Mouse (Mus musculus) myocyte (in vitro differentiated cells): ENCODE measurements around the gene Acat3.

Experiments
- CEBPB ChIP-seq: IDR thresholded peaks from 2 replicates; pipeline ENCODE4 v1.6.1; 2011; ENCODE audit warnings: mild to moderate bottlenecking, moderate library complexity; ENCODE audit not compliant: poor library complexity, insufficient read depth, severe bottlenecking
- E2F4 ChIP-seq: IDR thresholded peaks from one replicate; pipeline ENCODE4 v1.6.1; 2011; ENCODE audit warnings: mild to moderate bottlenecking, control low read depth, moderate library complexity; ENCODE audit not compliant: insufficient read depth
- MAX ChIP-seq: IDR thresholded peaks from one replicate; pipeline ENCODE4 v1.6.1; 2011; ENCODE audit warnings: low read depth, mild to moderate bottlenecking, control low read depth
- MYOD1 ChIP-seq, 3 experiments: IDR thresholded peaks; one replicate each; pipeline ENCODE4 v1.6.1; 2011; ENCODE audit warnings: control low read depth in 2 of 3, low read depth in 2 of 3, mild to moderate bottlenecking in 2 of 3, moderate library complexity in 1 of 3; ENCODE audit not compliant: insufficient read length in 2 of 3, control insufficient read depth in 1 of 3
- MYOG ChIP-seq, 3 experiments: IDR thresholded peaks; one replicate each; pipeline ENCODE4 v1.6.1; 2011; ENCODE audit warnings: control low read depth in 2 of 3, low read depth in 2 of 3, mild to moderate bottlenecking in 2 of 3; ENCODE audit not compliant: insufficient read length in 2 of 3, control insufficient read depth in 1 of 3, insufficient read depth in 1 of 3
- POLR2A ChIP-seq: IDR thresholded peaks from one replicate; pipeline ENCODE4 v1.6.1; 2011; ENCODE audit warnings: low read depth, mild to moderate bottlenecking, control low read depth, moderate library complexity; ENCODE audit not compliant: insufficient read length
- POLR2AphosphoS2 ChIP-seq: IDR thresholded peaks from one replicate; pipeline ENCODE4 v1.6.1; 2011; ENCODE audit warnings: low read depth, control low read depth; ENCODE audit not compliant: insufficient read length
- REST ChIP-seq: IDR thresholded peaks from one replicate; pipeline ENCODE4 v1.6.1; 2011; ENCODE audit warnings: mild to moderate bottlenecking, control low read depth, moderate library complexity; ENCODE audit not compliant: insufficient read depth, insufficient read length
- SRF ChIP-seq: IDR thresholded peaks from one replicate; pipeline ENCODE4 v1.6.1; 2011; ENCODE audit warnings: low read depth; ENCODE audit not compliant: control insufficient read depth, insufficient read length
- TCF12 ChIP-seq: IDR thresholded peaks from one replicate; pipeline ENCODE4 v1.6.1; 2011; ENCODE audit warnings: mild to moderate bottlenecking, control low read depth; ENCODE audit not compliant: poor library complexity, insufficient read depth, severe bottlenecking
- USF1 ChIP-seq: IDR thresholded peaks from one replicate; pipeline ENCODE4 v1.6.1; 2011; ENCODE audit warnings: low read depth, mild to moderate bottlenecking, control low read depth, moderate library complexity

DNA sequence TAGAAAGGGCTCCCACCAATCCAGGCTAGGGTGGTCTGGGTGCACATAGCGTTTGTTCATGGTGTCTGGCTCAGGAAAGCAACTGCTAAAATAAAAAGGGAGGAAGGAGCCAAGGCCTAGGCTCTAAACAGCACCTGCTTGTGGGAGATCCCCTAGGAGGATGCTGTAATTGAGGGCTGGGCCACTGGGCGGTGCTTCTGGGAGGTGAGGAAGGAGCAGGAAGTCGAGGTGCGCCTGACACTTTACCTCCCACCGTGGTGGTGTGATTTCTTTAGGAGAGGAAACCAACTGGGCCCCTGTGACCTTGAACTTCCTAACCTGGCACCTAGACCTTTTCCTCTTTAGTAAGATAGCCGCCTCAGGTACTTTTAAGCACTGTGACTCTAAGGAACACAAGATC, 53.8 kb downstream of the Acat3 start:
- no peak for TF ChIP-seq POLR2AphosphoS2
- TF ChIP-seq TCF12 = no peak
- no peak for TF ChIP-seq USF1
- no peak for TF ChIP-seq POLR2A
- no peak for TF ChIP-seq E2F4
- TF ChIP-seq CEBPB = no peak
- TF ChIP-seq MYOD1 (IDR thresholded peaks at IDR 0.05; ENCODE audit: control insufficient read depth in 1 of 3, insufficient read length in 2 of 3, low read depth in 2 of 3) = no peak
- no peak for TF ChIP-seq MYOG (IDR thresholded peaks at IDR 0.05; ENCODE audit: control insufficient read depth in 1 of 3, insufficient read depth in 1 of 3, insufficient read length in 2 of 3, low read depth in 2 of 3)
- TF ChIP-seq SRF = no peak
- no peak for TF ChIP-seq MAX
- no peak for TF ChIP-seq REST
